Mouse (Mus musculus) midbrain, embryonic 11.5 days (tissue): ENCODE data around the gene Ano2. TPM values are rescaled to one million over a fixed set of nuclear protein-coding genes. Genes with fewer than 3 reads are reported as not detected.

Experiments used
- ATAC-seq: fragments of 200-750 bp; cut with Nextera tagmentation; 2 replicates; pipeline ENCODE4 v1.8.0; 2017; ENCODE audit warnings: moderate TSS enrichment, moderate library complexity; ENCODE audit not compliant: low FRiP score
- DNase-seq: peaks from one replicate; pipeline ENCODE4 v3.0.0; 2015; ENCODE audit warnings: low spot score; ENCODE audit errors: missing footprints
- H3K27ac ChIP-seq: fragments of 300-500 bp; sonication (generic); 2 replicates; pipeline ENCODE4 v1.5.1; 2014; ENCODE audit warnings: low read depth, low read length
- H3K27me3 ChIP-seq: fragments of 300-500 bp; sonication (generic); 2 replicates; pipeline ENCODE4 v1.6.1; 2014; ENCODE audit warnings: mild to moderate bottlenecking, low read length, moderate library complexity, mixed read lengths; ENCODE audit not compliant: control insufficient read depth, insufficient read depth
- H3K36me3 ChIP-seq: fragments of 300-500 bp; sonication (generic); 2 replicates; pipeline ENCODE4 v1.6.1; 2014; ENCODE audit warnings: mild to moderate bottlenecking, low read length, moderate library complexity, mixed read lengths; ENCODE audit not compliant: control insufficient read depth, insufficient read depth
- H3K4me1 ChIP-seq: fragments of 300-500 bp; sonication (generic); 2 replicates; pipeline ENCODE4 v1.6.1; 2014; ENCODE audit warnings: low read length; ENCODE audit not compliant: control insufficient read depth, insufficient read depth
- H3K4me2 ChIP-seq: fragments of 300-500 bp; sonication (generic); 2 replicates; pipeline ENCODE4 v1.6.1; 2014; ENCODE audit warnings: mild to moderate bottlenecking, moderate library complexity
- H3K4me3 ChIP-seq: fragments of 300-500 bp; sonication (generic); 2 replicates; pipeline ENCODE4 v1.5.1; 2014; ENCODE audit warnings: low read depth, low read length
- H3K9ac ChIP-seq: fragments of 300-500 bp; sonication (generic); 2 replicates; pipeline ENCODE4 v1.6.1; 2014; ENCODE audit warnings: low read length
- H3K9me3 ChIP-seq: fragments of 300-500 bp; sonication (generic); 2 replicates; pipeline ENCODE4 v1.6.1; 2016; ENCODE audit warnings: low read length; ENCODE audit not compliant: control insufficient read depth
- WGBS: fragments of 180-500 bp; shearing (Covaris S2); extraction: QIAGEN DNeasy Blood & Tissue Kit; methylation state at CpG from one replicate; pipeline ENCODE4 v1.1.7; 2014; 5-methylcytosine and 5-hydroxymethylcytosine counted together
- polyA plus RNA-seq: library from polyadenylated mRNA; unstranded; fragments of >200 nt; fragmentation: Nextera tagmentation; extraction: Ambion mirVana; gene quantifications from 2 replicates; pipeline ENCODE4 v1.2.1, GENCODE M21; 2014

The Ano2 gene
- polyA plus RNA-seq, 1 experiment from 2014 or later: 0.31 TPM

GRCm38 (mm10) chr6:126035621-126036020, 345.4 kb downstream of the Ano2 start:
- peak; percentile 53 for DNase-seq
- Histone ChIP-seq H3K27ac (no peak overlapping the region), H3K4me1 (no peaks in the 10 kb centered on the region), H3K9me3 (no peaks in the 10 kb centered on the region), H3K9ac (no peak overlapping the region), H3K36me3 (no peaks in the 10 kb centered on the region), H3K27me3 (no peaks in the 10 kb centered on the region), H3K4me2 (no peak overlapping the region), H3K4me3 (no peak overlapping the region)
- ATAC-seq: no peak
- 86% methylated on average over 2 of the region's 2 CpGs for WGBS

GRCm38 (mm10) chr6:126045931-126046330, 355.7 kb downstream of the Ano2 start:
- Histone ChIP-seq H3K27ac (no peak overlapping the region), H3K4me3 (no peak overlapping the region), H3K4me2 (no peak overlapping the region), H3K36me3 (no peaks in the 10 kb centered on the region), H3K9me3 (no peaks in the 10 kb centered on the region), H3K4me1 (no peaks in the 10 kb centered on the region), H3K9ac (no peak overlapping the region), H3K27me3 (no peaks in the 10 kb centered on the region)
- WGBS: 43% methylated on average over 4 of the region's 4 CpGs
- ATAC-seq (no peak), DNase-seq (peak; percentile 83)

GRCm38 (mm10) chr6:126048206-126048605, 358.0 kb downstream of the Ano2 start:
- WGBS: 74% methylated on average over 4 of the region's 4 CpGs
- Histone ChIP-seq H3K9ac (no peak overlapping the region), H3K9me3 (no peaks in the 10 kb centered on the region), H3K4me3 (no peak overlapping the region), H3K36me3 (no peaks in the 10 kb centered on the region), H3K4me2 (no peak overlapping the region), H3K27ac (no peak overlapping the region), H3K27me3 (no peaks in the 10 kb centered on the region), H3K4me1 (no peaks in the 10 kb centered on the region)
- ATAC-seq: no peak
- DNase-seq: peak; percentile 17

- Histone ChIP-seq H3K4me3 (no peak overlapping the region), H3K4me2 (no peak overlapping the region), H3K27me3 (no peaks in the 10 kb centered on the region), H3K4me1 (no peaks in the 10 kb centered on the region), H3K9ac (no peak overlapping the region), H3K36me3 (no peaks in the 10 kb centered on the region), H3K9me3 (no peaks in the 10 kb centered on the region), H3K27ac (no peak overlapping the region)
- DNase-seq (peak; percentile 69), ATAC-seq (no peak)
- WGBS: 90% methylated on average over 5 of the region's 5 CpGs
Observed at GRCm38 (mm10) chr6:126053136-126053535, 362.9 kb downstream of the Ano2 start.

- Histone ChIP-seq H3K9me3 (no peaks in the 10 kb centered on the region), H3K4me2 (no peak overlapping the region), H3K27me3 (no peaks in the 10 kb centered on the region), H3K27ac (no peak overlapping the region), H3K4me3 (no peak overlapping the region), H3K4me1 (no peaks in the 10 kb centered on the region), H3K36me3 (no peaks in the 10 kb centered on the region), H3K9ac (no peak overlapping the region)
- DNase-seq (no peak), ATAC-seq (no peak)
- 84% methylated on average over 3 of the region's 3 CpGs for WGBS
Observed at GRCm38 (mm10) chr6:126057706-126058105, 367.5 kb downstream of the Ano2 start.

- Histone ChIP-seq H3K27ac (no peak overlapping the region), H3K27me3 (no peaks in the 10 kb centered on the region), H3K4me2 (no peak overlapping the region), H3K9me3 (no peaks in the 10 kb centered on the region), H3K4me1 (no peaks in the 10 kb centered on the region), H3K36me3 (no peaks in the 10 kb centered on the region), H3K4me3 (no peak overlapping the region), H3K9ac (no peak overlapping the region)
- ATAC-seq (no peak), DNase-seq (peak; percentile 57)
- 88% methylated on average over 3 of the region's 3 CpGs for WGBS
Observed at GRCm38 (mm10) chr6:126080531-126080930, 390.3 kb downstream of the Ano2 start.

GRCm38 (mm10) chr6:126086321-126086950, 396.2 kb downstream of the Ano2 start:
- WGBS: 80% methylated on average over 3 of the region's 3 CpGs
- Histone ChIP-seq H3K36me3 (no peaks in the 10 kb centered on the region), H3K4me2 (no peak overlapping the region), H3K27ac (no peak overlapping the region), H3K9me3 (no peaks in the 10 kb centered on the region), H3K27me3 (no peaks in the 10 kb centered on the region), H3K4me1 (no peaks in the 10 kb centered on the region), H3K9ac (no peak overlapping the region), H3K4me3 (no peak overlapping the region)
- ATAC-seq (no peak), DNase-seq (peak; percentile 59)

GRCm38 (mm10) chr6:126088489-126089265, 398.5 kb downstream of the Ano2 start:
- no peak overlapping the region for H3K27ac ChIP-seq
- H3K36me3 ChIP-seq: no peaks in the 10 kb centered on the region
- DNase-seq: peak; percentile 70
- H3K9ac ChIP-seq: no peak overlapping the region
- H3K4me3 ChIP-seq: no peak overlapping the region
- no peaks in the 10 kb centered on the region for H3K9me3 ChIP-seq
- no peaks in the 10 kb centered on the region for H3K27me3 ChIP-seq
- H3K4me2 ChIP-seq: no peak overlapping the region
- H3K4me1 ChIP-seq: no peaks in the 10 kb centered on the region
- 93% methylated on average over 12 of the region's 12 CpGs for WGBS
- no peak for ATAC-seq
